Mouse (Mus musculus) CH12.LX (cell line): ENCODE results near the gene Enah. TPM values are rescaled to one million over a fixed set of nuclear protein-coding genes. Genes with fewer than 3 reads are reported as not detected.

ENCODE experiments used
- DNase-seq: peaks from one replicate; pipeline ENCODE4 v3.0.0-alpha.2; 2013; ENCODE audit errors: extremely low read depth
- H3K27ac ChIP-seq: 2 replicates; pipeline ENCODE4 v1.5.1; 2012; ENCODE audit warnings: low read depth, mild to moderate bottlenecking, control low read depth, moderate library complexity; ENCODE audit not compliant: insufficient read depth
- H3K27me3 ChIP-seq: replicated peaks from 2 replicates; pipeline ENCODE3; 2012; ENCODE audit warnings: inconsistent platforms
- H3K36me3 ChIP-seq, 2 experiments: replicated peaks in 1 of 2; 2 replicates each; pipeline versions ENCODE3 to v1.6.1; 2012; ENCODE audit warnings: inconsistent platforms in 1 of 2, low read length in 1 of 2, mild to moderate bottlenecking in 1 of 2, mixed read lengths in 1 of 2, moderate library complexity in 1 of 2; ENCODE audit not compliant: control insufficient read depth in 1 of 2, insufficient read depth in 1 of 2
- H3K4me1 ChIP-seq, 2 experiments: 2 replicates each; pipeline ENCODE4 v1.6.1; 2012; ENCODE audit warnings: inconsistent platforms in 1 of 2, moderate library complexity in 1 of 2; ENCODE audit not compliant: insufficient read depth in 2 of 2, control insufficient read depth in 1 of 2
- H3K4me2 ChIP-seq: 2 replicates; pipeline ENCODE4 v1.6.1; 2012; ENCODE audit warnings: low read depth, mild to moderate bottlenecking, control low read depth; ENCODE audit not compliant: poor library complexity, insufficient read depth, severe bottlenecking
- H3K4me3 ChIP-seq, 3 experiments: fragments of 150-350 bp in 1 of 3; sonication (generic) in 1 of 3; replicated peaks in 1 of 3; 2 replicates each; pipeline versions ENCODE3 to v1.5.1; 2011 to 2012; ENCODE audit warnings: low read depth in 2 of 3, low read length in 2 of 3, mild to moderate bottlenecking in 2 of 3, moderate library complexity in 2 of 3, control low read depth in 1 of 3, improper control_type of control experiment in 1 of 3, inconsistent platforms in 1 of 3, mixed read lengths in 1 of 3; ENCODE audit not compliant: poor library complexity in 1 of 3
- H3K79me2 ChIP-seq: replicated peaks from 2 replicates; pipeline ENCODE4 v1.6.1; 2012; ENCODE audit warnings: mild to moderate bottlenecking, moderate library complexity; ENCODE audit not compliant: control insufficient read depth, poor library complexity, insufficient read depth, severe bottlenecking; ENCODE audit errors: extremely low read depth
- H3K9ac ChIP-seq: 2 replicates; pipeline ENCODE4 v1.6.1; 2012; ENCODE audit warnings: low read depth, mild to moderate bottlenecking, control low read depth, moderate library complexity; ENCODE audit not compliant: insufficient read depth
- H3K9me3 ChIP-seq: replicated peaks from 2 replicates; pipeline ENCODE3; 2012; ENCODE audit warnings: low read length, inconsistent platforms, mixed read lengths
- E2F4 ChIP-seq: IDR thresholded peaks from 2 replicates; pipeline ENCODE4 v1.6.1; 2011; ENCODE audit warnings: low read depth, low read length, improper control_type of control experiment; ENCODE audit not compliant: insufficient replicate concordance
- ETS1 ChIP-seq: conservative IDR thresholded peaks from 2 replicates; pipeline ENCODE4 v1.6.1; 2012; ENCODE audit warnings: low read depth, mild to moderate bottlenecking, inconsistent platforms, low read length, improper control_type of control experiment, moderate library complexity
- HCFC1 ChIP-seq: IDR thresholded peaks from 2 replicates; pipeline ENCODE4 v1.6.1; 2012; ENCODE audit warnings: low read depth, mild to moderate bottlenecking, inconsistent platforms, low read length, improper control_type of control experiment
- KAT2A ChIP-seq: IDR thresholded peaks from 2 replicates; pipeline ENCODE4 v1.6.1; 2012; ENCODE audit warnings: low read length, improper control_type of control experiment, inconsistent platforms; ENCODE audit not compliant: insufficient replicate concordance
- MAZ ChIP-seq: IDR thresholded peaks from 2 replicates; pipeline ENCODE4 v1.6.1; 2012; ENCODE audit warnings: low read depth, mild to moderate bottlenecking, inconsistent platforms, low read length, improper control_type of control experiment, moderate library complexity
- MEF2A ChIP-seq: IDR thresholded peaks from 2 replicates; pipeline ENCODE4 v1.6.1; 2014; ENCODE audit warnings: low read depth, mild to moderate bottlenecking, inconsistent platforms, low read length, improper control_type of control experiment, borderline replicate concordance
- MXI1 ChIP-seq: IDR thresholded peaks from 2 replicates; pipeline ENCODE4 v1.6.1; 2011; ENCODE audit warnings: mild to moderate bottlenecking, low read depth, low read length, improper control_type of control experiment
- NRF1 ChIP-seq: IDR thresholded peaks from 2 replicates; pipeline ENCODE4 v1.6.1; 2014; ENCODE audit warnings: low read depth, mild to moderate bottlenecking, inconsistent platforms, low read length, improper control_type of control experiment, moderate library complexity
- PAX5 ChIP-seq: IDR thresholded peaks from 2 replicates; pipeline ENCODE4 v1.6.1; 2012; ENCODE audit warnings: low read length, inconsistent platforms, mixed read lengths
- POLR2A ChIP-seq: IDR thresholded peaks from 2 replicates; pipeline ENCODE4 v1.6.1; 2011; ENCODE audit warnings: low read depth, mild to moderate bottlenecking, improper control_type of control experiment, low read length
- POLR2AphosphoS2 ChIP-seq: IDR thresholded peaks from 2 replicates; pipeline ENCODE4 v1.6.1; 2011; ENCODE audit warnings: low read depth, low read length, improper control_type of control experiment
- RCOR1 ChIP-seq: conservative IDR thresholded peaks from 2 replicates; pipeline ENCODE4 v1.6.1; 2012; ENCODE audit warnings: low read depth, mild to moderate bottlenecking, inconsistent platforms, low read length, improper control_type of control experiment
- SIN3A ChIP-seq: IDR thresholded peaks from 2 replicates; pipeline ENCODE4 v1.6.1; 2012; ENCODE audit warnings: low read length, improper control_type of control experiment, inconsistent platforms
- UBTF ChIP-seq: IDR thresholded peaks from 2 replicates; pipeline ENCODE4 v1.6.1; 2012; ENCODE audit warnings: low read depth, mild to moderate bottlenecking, inconsistent platforms, low read length, improper control_type of control experiment, moderate library complexity
- USF2 ChIP-seq: conservative IDR thresholded peaks from 2 replicates; pipeline ENCODE4 v1.6.1; 2011; ENCODE audit warnings: low read depth, low read length, improper control_type of control experiment
- ZMIZ1 ChIP-seq: IDR thresholded peaks from 2 replicates; pipeline ENCODE4 v1.6.1; 2012; ENCODE audit warnings: low read depth, mild to moderate bottlenecking, inconsistent platforms, low read length, improper control_type of control experiment
- ZNF384 ChIP-seq: IDR thresholded peaks from 2 replicates; pipeline ENCODE4 v1.6.1; 2012; ENCODE audit warnings: low read depth, low read length, improper control_type of control experiment, inconsistent platforms
- dilution Hi-C: fragments of 300-500 bp; cut with MboI; formaldehyde crosslinking; loops from 2 replicates; pipeline ENCODE4 v1.14.3; 2020; ENCODE audit warnings: low sequenced_read_pairs; ENCODE audit not compliant: extremely low pct_unique_long_range_greater_than_20kb, extremely low pct_ligation_motif_present
- in situ Hi-C: fragments of 300-500 bp; cut with MboI; formaldehyde crosslinking; loops from 3 replicates; pipeline ENCODE4 v1.14.3; 2019; ENCODE audit warnings: low sequenced_read_pairs, low pct_ligation_motif_present, low pct_unique_long_range_greater_than_20kb, mixed read lengths
- polyA plus RNA-seq: library from polyadenylated mRNA; unstranded; fragments of >175 nt; gene quantifications from 2 replicates; pipeline ENCODE4 v1.2.1, GENCODE M21; 2012; ENCODE audit warnings: low read depth; ENCODE audit not compliant: insufficient read length
- total RNA-seq, 2 experiments: library from RNA; depleted of rRNA; stranded (reverse); fragments of 300-350 nt in 1 of 2; fragments of >200 nt in 1 of 2; gene quantifications; 2 replicates each; pipeline ENCODE4 v1.2.3; 2012 to 2014

Gene Enah
- total and polyA plus RNA-seq, 3 experiments, result 45.3 to 75.3 (median 72.6) TPM

- no peak overlapping the region for H3K9ac ChIP-seq
- TF ChIP-seq MAZ (no peak), MEF2A (no peak), PAX5 (no peak), KAT2A (no peak), ZMIZ1 (no peak), NRF1 (no peak)
- in situ Hi-C loops, result no loop called here
- no peak overlapping the region for H3K4me3 ChIP-seq
- no peaks in the 10 kb centered on the region for H3K36me3 ChIP-seq
- DNase-seq, result no peak
- no peaks in the 10 kb centered on the region for H3K9me3 ChIP-seq
- no peaks in the 10 kb centered on the region for H3K79me2 ChIP-seq
- no peak overlapping the region for H3K27ac ChIP-seq
- dilution Hi-C loops, result no loop called here
- peaks cover 6 to 39% of the 10 kb centered on the region in 2 experiments for H3K4me1 ChIP-seq
- no peak overlapping the region for H3K4me2 ChIP-seq
- no peaks in the 10 kb centered on the region for H3K27me3 ChIP-seq
Observed at GRCm38 (mm10) chr1:181862676-181863374, 157.0 kb downstream of the Enah start.

- H3K9me3 ChIP-seq, result peaks cover 6% of the 10 kb centered on the region
- peak overlapping the region; percentile 84 for H3K27ac ChIP-seq
- no peaks in the 10 kb centered on the region for H3K36me3 ChIP-seq
- in situ Hi-C loops, result no loop called here
- H3K4me2 ChIP-seq, result no peak overlapping the region
- dilution Hi-C loops, result no loop called here
- peaks cover 5 to 39% of the 10 kb centered on the region in 2 experiments for H3K4me1 ChIP-seq
- H3K4me3 ChIP-seq, result no peak overlapping the region
- no peaks in the 10 kb centered on the region for H3K79me2 ChIP-seq
- DNase-seq, result no peak
- H3K9ac ChIP-seq, result no peak overlapping the region
- no peaks in the 10 kb centered on the region for H3K27me3 ChIP-seq
- TF ChIP-seq SIN3A (no peak; the same call in 1 of the 2 replicates), ETS1 (no peak), RCOR1 (no peak), MXI1 (no peak), MAZ (no peak), ZNF384 (no peak), HCFC1 (no peak), UBTF (no peak), POLR2AphosphoS2 (no peak), PAX5 (no peak), E2F4 (no peak), POLR2A (no peak), USF2 (no peak)
Observed at GRCm38 (mm10) chr1:181861181-181861902, 158.4 kb downstream of the Enah start.
